Mouse (Mus musculus): ENCODE measurements around the gene Tex35. TPM values are rescaled to one million over a fixed set of nuclear protein-coding genes. Genes with fewer than 3 reads are reported as not detected.

Gene Tex35
- not detected for total RNA-seq (2023)

DNA sequence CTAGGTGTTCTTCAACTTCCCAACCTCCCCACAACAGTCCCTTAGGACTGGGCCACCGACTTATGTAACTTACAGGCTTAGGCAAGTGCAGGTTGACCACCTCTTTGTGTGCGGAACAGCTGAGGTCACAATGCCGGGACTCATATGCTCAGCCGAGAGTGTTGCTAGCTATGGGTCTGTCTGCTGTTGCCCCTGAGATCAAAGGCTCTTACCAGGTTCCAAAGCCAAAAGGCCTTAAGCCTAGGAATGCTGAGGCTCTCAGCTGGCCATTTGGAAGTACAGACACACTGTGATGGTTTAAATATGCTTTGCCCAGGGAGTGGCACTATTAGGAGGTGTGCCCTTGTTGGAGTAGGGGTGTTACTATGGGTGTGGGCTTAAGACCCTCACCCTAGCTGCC lies at the start of gene Tex35:
Tex35 (minus strand) TSS at position 101 of the 400 bp plus-strand sequence.

Other genes starting within 250 kb of the Tex35 start
- 1,000 to 10,000 TPM in 1 of 2 experiments, 100 to 1,000 TPM in 1; 944 to 1,109 TPM for gene Ralgps2, start 169.1 kb downstream of the Tex35 start, total RNA-seq (2023)